Mouse (Mus musculus): ENCODE results near the gene Arl1.

- TF ChIP-seq POLR2A (IDR thresholded peaks at IDR 0.05; ENCODE audit: low read depth, low read length) (no peak), CTCF (conservative IDR thresholded peaks at IDR 0.05; ENCODE audit: insufficient read depth, insufficient read length, low read depth, low read length) (no peak)
Measured at GRCm38 (mm10) chr10:88712359-88712758, 18.3 kb upstream of the Arl1 start.

All from kidney, adult 2 months (tissue).